Mouse (Mus musculus): ENCODE data around the gene Krt81. TPM values are rescaled to one million over a fixed set of nuclear protein-coding genes. Genes with fewer than 3 reads are reported as not detected.

Krt81 gene
- polyA plus RNA-seq, 1 experiment = not detected

- 55% methylated on average over 16 of the region's 16 CpGs for WGBS
- no peak for DNase-seq
- TF ChIP-seq POLR2A (IDR thresholded peaks at IDR 0.05; ENCODE audit: borderline replicate concordance, extremely low read depth, low read depth, low read length) (no peak), CTCF (IDR thresholded peaks at IDR 0.05; ENCODE audit: insufficient read depth, low read length) (no peak)
- Histone ChIP-seq H3K4me1 (ENCODE audit: control insufficient read depth, insufficient read depth, low read length) (no peaks in the 10 kb centered on the region), H3K4me3 (replicated peaks; ENCODE audit: extremely low read depth, low read depth, low read length) (no peak overlapping the region)
Measured at GRCm38 (mm10) chr15:101458361-101458930, 5.1 kb downstream of the Krt81 start.

GRCm38 (mm10) chr15:101455891-101456290 is 7.7 kb downstream of the Krt81 start:
- no peak for DNase-seq
- 92% methylated on average over 6 of the region's 6 CpGs for WGBS
- TF ChIP-seq CTCF (IDR thresholded peaks at IDR 0.05; ENCODE audit: insufficient read depth, low read length) (no peak), POLR2A (IDR thresholded peaks at IDR 0.05; ENCODE audit: borderline replicate concordance, extremely low read depth, low read depth, low read length) (no peak)
- no peaks in the 10 kb centered on the region for H3K4me1 ChIP-seq (ENCODE audit: control insufficient read depth, insufficient read depth, low read length)
- H3K4me3 ChIP-seq (replicated peaks; ENCODE audit: extremely low read depth, low read depth, low read length) = no peak overlapping the region

DNA sequence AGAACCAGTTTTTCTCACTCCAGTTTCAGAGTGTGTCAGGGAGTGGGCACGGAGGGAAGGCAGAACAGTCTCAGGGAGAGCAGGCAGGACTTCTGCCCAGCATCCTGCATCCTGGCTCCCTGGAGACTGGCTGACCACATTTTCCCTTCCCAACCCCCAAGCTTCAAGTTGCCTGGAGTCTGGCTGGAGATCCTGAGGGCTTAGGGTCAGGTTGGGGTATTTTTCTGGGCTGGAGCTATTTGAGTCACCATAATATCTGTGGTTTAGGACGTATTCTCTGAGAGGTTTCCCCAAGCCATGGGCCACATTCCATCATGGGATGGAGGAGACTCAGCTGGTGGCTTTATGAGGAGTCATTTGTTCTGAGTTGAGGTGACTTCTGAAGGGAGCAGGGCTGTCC is 8.3 kb downstream of the Krt81 start:
- H3K4me3 ChIP-seq (replicated peaks; ENCODE audit: extremely low read depth, low read depth, low read length) = no peak overlapping the region
- TF ChIP-seq POLR2A (IDR thresholded peaks at IDR 0.05; ENCODE audit: borderline replicate concordance, extremely low read depth, low read depth, low read length) = no peak
- no peak for TF ChIP-seq CTCF (IDR thresholded peaks at IDR 0.05; ENCODE audit: insufficient read depth, low read length)
- no peak for DNase-seq
- 65% methylated on average over 2 of the region's 2 CpGs for WGBS
- no peaks in the 10 kb centered on the region for H3K4me1 ChIP-seq (ENCODE audit: control insufficient read depth, insufficient read depth, low read length)

- 74% methylated on average over 8 of the region's 8 CpGs for WGBS
- no peak overlapping the region for H3K4me3 ChIP-seq (replicated peaks; ENCODE audit: extremely low read depth, low read depth, low read length)
Measured at GRCm38 (mm10) chr15:101454774-101455173, 8.8 kb downstream of the Krt81 start.

GRCm38 (mm10) chr15:101453093-101453736 is 10.3 kb downstream of the Krt81 start:
- TF ChIP-seq CTCF (IDR thresholded peaks at IDR 0.05; ENCODE audit: insufficient read depth, low read length) = peak; percentile 76
- no peak for TF ChIP-seq POLR2A (IDR thresholded peaks at IDR 0.05; ENCODE audit: borderline replicate concordance, extremely low read depth, low read depth, low read length)
- H3K4me3 ChIP-seq (replicated peaks; ENCODE audit: extremely low read depth, low read depth, low read length) = no peak overlapping the region
- DNase-seq = peak; percentile 83
- WGBS = 8% methylated on average over 13 of the region's 13 CpGs
- H3K4me1 ChIP-seq (ENCODE audit: control insufficient read depth, insufficient read depth, low read length) = no peaks in the 10 kb centered on the region

More at GRCm38 (mm10) chr15:101454774-101455173, 8.8 kb downstream of the Krt81 start:
- no peak for DNase-seq
- TF ChIP-seq POLR2A (IDR thresholded peaks at IDR 0.05; ENCODE audit: borderline replicate concordance, extremely low read depth, low read depth, low read length) (no peak), CTCF (IDR thresholded peaks at IDR 0.05; ENCODE audit: insufficient read depth, low read length) (no peak)
- H3K4me1 ChIP-seq (ENCODE audit: control insufficient read depth, insufficient read depth, low read length) = no peaks in the 10 kb centered on the region

DNA sequence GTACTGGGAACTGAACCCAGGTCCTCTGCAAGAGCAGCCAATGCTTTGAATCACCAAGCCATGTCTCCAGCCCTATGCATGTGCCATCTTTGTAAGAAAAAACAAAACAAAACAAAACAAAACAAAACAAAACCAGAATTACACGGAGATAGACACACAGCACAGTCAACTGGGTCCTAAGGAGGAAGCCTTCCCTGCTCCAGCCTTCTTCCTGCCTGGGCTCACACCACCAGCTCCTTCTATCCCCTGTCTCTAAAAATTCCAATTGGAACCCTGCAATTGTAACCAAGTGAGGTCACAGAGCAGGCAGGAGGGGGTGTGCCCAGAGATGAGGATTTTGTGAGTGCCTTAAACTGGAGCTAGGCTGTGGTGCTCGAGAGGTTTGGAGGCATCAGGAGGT is 16.1 kb downstream of the Krt81 start, which contains the start of gene Krt88:
Gene Krt88, plus strand, starts transcription at position 301 of the 400 bp plus-strand sequence.
- no peak within 1 kb of the TSS for H3K4me3 ChIP-seq (replicated peaks; ENCODE audit: extremely low read depth, low read depth, low read length)
- H3K4me1 ChIP-seq (ENCODE audit: control insufficient read depth, insufficient read depth, low read length) = no peaks in the 10 kb centered on the region
- TF ChIP-seq POLR2A (IDR thresholded peaks at IDR 0.05; ENCODE audit: borderline replicate concordance, extremely low read depth, low read depth, low read length) (no peak), CTCF (IDR thresholded peaks at IDR 0.05; ENCODE audit: insufficient read depth, low read length) (no peak)
- WGBS = 75% methylated on average over 2 of the region's 2 CpGs
- DNase-seq = no peak

DNA sequence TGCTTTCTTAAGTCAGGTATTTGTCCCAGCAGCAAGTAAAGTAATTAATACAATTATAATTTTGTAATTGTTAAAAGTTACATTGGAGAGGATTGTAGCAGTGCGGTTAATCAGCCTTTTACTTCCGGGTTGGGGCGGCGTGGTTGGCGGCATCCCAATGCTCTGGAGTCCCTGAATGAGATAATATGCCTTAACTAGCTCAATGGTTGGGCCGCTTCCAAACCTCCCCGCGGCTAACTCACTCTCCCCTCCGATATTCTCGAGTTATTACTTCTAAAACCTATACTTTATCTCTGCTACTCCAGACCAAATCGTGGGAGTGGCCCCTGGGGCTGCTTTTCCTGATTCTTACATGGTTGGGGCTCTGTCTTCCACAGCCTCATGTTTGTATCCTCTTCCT is 17.0 kb downstream of the Krt81 start:
- 58% methylated on average over 11 of the region's 11 CpGs for WGBS
- no peak for DNase-seq
- TF ChIP-seq CTCF (IDR thresholded peaks at IDR 0.05; ENCODE audit: insufficient read depth, low read length) (no peak), POLR2A (IDR thresholded peaks at IDR 0.05; ENCODE audit: borderline replicate concordance, extremely low read depth, low read depth, low read length) (no peak)
- H3K4me3 ChIP-seq (replicated peaks; ENCODE audit: extremely low read depth, low read depth, low read length) = no peak overlapping the region
- H3K4me1 ChIP-seq (ENCODE audit: control insufficient read depth, insufficient read depth, low read length) = no peaks in the 10 kb centered on the region

DNA sequence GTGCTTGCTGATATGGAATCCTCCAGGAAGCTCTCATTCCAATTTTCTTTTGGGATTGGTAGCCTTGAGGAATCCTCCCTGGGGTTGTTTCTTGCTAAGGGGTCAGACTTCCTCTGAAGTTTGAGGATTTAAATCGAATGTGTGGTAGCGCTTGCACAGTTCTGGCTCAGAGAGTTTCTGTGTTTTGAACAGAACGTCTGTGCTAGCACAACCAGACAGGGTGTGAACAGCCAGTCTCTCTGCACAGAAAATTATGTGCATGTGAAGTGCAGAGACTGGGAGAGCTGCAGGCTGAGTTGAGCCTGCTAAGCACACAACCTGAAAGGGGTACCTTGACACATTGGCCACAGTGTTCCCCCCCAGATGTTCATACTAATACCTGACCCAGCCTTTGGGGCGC is 22.7 kb downstream of the Krt81 start:
- H3K4me3 ChIP-seq (replicated peaks; ENCODE audit: extremely low read depth, low read depth, low read length) = no peak overlapping the region
- no peak for DNase-seq
- TF ChIP-seq CTCF (IDR thresholded peaks at IDR 0.05; ENCODE audit: insufficient read depth, low read length) (no peak), POLR2A (IDR thresholded peaks at IDR 0.05; ENCODE audit: borderline replicate concordance, extremely low read depth, low read depth, low read length) (no peak)
- no peaks in the 10 kb centered on the region for H3K4me1 ChIP-seq (ENCODE audit: control insufficient read depth, insufficient read depth, low read length)
- WGBS = 72% methylated on average over 4 of the region's 4 CpGs

GRCm38 (mm10) chr15:101438555-101438954 is 25.0 kb downstream of the Krt81 start, which contains the start of gene Krt87:
Krt87 (minus strand) TSS chr15:101438804.
- 6% methylated on average over 34 of the region's 34 CpGs for WGBS
- DNase-seq = no peak
- H3K4me3 ChIP-seq (replicated peaks; ENCODE audit: extremely low read depth, low read depth, low read length) = no peak within 1 kb of the TSS
- no peaks in the 10 kb centered on the region for H3K4me1 ChIP-seq (ENCODE audit: control insufficient read depth, insufficient read depth, low read length)
- TF ChIP-seq POLR2A (IDR thresholded peaks at IDR 0.05; ENCODE audit: borderline replicate concordance, extremely low read depth, low read depth, low read length) (no peak), CTCF (IDR thresholded peaks at IDR 0.05; ENCODE audit: insufficient read depth, low read length) (no peak)

GRCm38 (mm10) chr15:101436611-101437010 is 26.9 kb downstream of the Krt81 start:
- no peak overlapping the region for H3K4me3 ChIP-seq (replicated peaks; ENCODE audit: extremely low read depth, low read depth, low read length)
- DNase-seq = no peak
- 44% methylated on average over 7 of the region's 7 CpGs for WGBS
- no peak for TF ChIP-seq CTCF (IDR thresholded peaks at IDR 0.05; ENCODE audit: insufficient read depth, low read length)
- no peak for TF ChIP-seq POLR2A (IDR thresholded peaks at IDR 0.05; ENCODE audit: borderline replicate concordance, extremely low read depth, low read depth, low read length)
- H3K4me1 ChIP-seq (ENCODE audit: control insufficient read depth, insufficient read depth, low read length) = no peaks in the 10 kb centered on the region
